Mouse (Mus musculus) hindbrain, postnatal 0 days (tissue): ENCODE measurements around the gene Arid3a. TPM values are rescaled to one million over a fixed set of nuclear protein-coding genes. Genes with fewer than 3 reads are reported as not detected.
A peak's percentile ranks its signal among the peaks of the same experiment; 100 is the strongest.

Experiments
- ATAC-seq: fragments of 200-750 bp; cut with Nextera tagmentation; 2 replicates; pipeline ENCODE4 v1.8.0; 2017; ENCODE audit warnings: mild to moderate bottlenecking, moderate TSS enrichment, moderate library complexity
- DNase-seq: peaks from one replicate; pipeline ENCODE4 v3.0.0-alpha.2; 2015; ENCODE audit warnings: low spot score
- H3K27ac ChIP-seq: fragments of 300-500 bp; sonication (generic); 2 replicates; pipeline ENCODE4 v1.5.1; 2014; ENCODE audit warnings: mild to moderate bottlenecking
- H3K27me3 ChIP-seq: fragments of 300-500 bp; sonication (generic); 2 replicates; pipeline ENCODE4 v1.6.1; 2014; ENCODE audit warnings: low read length, mixed read lengths; ENCODE audit not compliant: insufficient read depth
- H3K36me3 ChIP-seq: fragments of 300-500 bp; sonication (generic); 2 replicates; pipeline ENCODE4 v1.6.1; 2014; ENCODE audit warnings: low read length, mixed read lengths; ENCODE audit not compliant: insufficient read depth
- H3K4me1 ChIP-seq: fragments of 300-500 bp; sonication (generic); 2 replicates; pipeline ENCODE4 v1.6.1; 2014; ENCODE audit warnings: antibody characterized with exemption, low read length, mixed read lengths; ENCODE audit not compliant: insufficient read depth
- H3K4me2 ChIP-seq: fragments of 300-500 bp; sonication (generic); 2 replicates; pipeline ENCODE4 v1.6.1; 2014; ENCODE audit warnings: low read depth, mild to moderate bottlenecking, low read length, moderate library complexity, mixed read lengths
- H3K4me3 ChIP-seq: fragments of 300-500 bp; sonication (generic); 2 replicates; pipeline ENCODE4 v1.5.1; 2014; ENCODE audit warnings: low read length
- H3K9ac ChIP-seq: fragments of 300-500 bp; sonication (generic); replicated peaks from 2 replicates; pipeline ENCODE4 v1.6.1; 2014; ENCODE audit warnings: mild to moderate bottlenecking, low read length, moderate library complexity, mixed read lengths
- H3K9me3 ChIP-seq: fragments of 300-500 bp; sonication (generic); 2 replicates; pipeline ENCODE4 v1.6.1; 2016; ENCODE audit warnings: low read length, mixed read lengths
- CTCF ChIP-seq: IDR thresholded peaks from 2 replicates; pipeline ENCODE4 v1.5.1; 2016; ENCODE audit warnings: antibody characterized with exemption, control low read depth, low read depth
- WGBS: fragments of 180-500 bp; shearing (Covaris S2); extraction: QIAGEN DNeasy Blood & Tissue Kit; methylation state at CpG from one replicate; pipeline ENCODE4 v1.1.7; 2014; 5-methylcytosine and 5-hydroxymethylcytosine counted together
- polyA plus RNA-seq: library from polyadenylated mRNA; unstranded; fragments of >200 nt; fragmentation: Nextera tagmentation; extraction: Ambion mirVana; gene quantifications from 2 replicates; pipeline ENCODE4 v1.2.1, GENCODE M21; 2015
- total RNA-seq: library from RNA; depleted of rRNA; stranded (reverse); fragments of >200 nt; gene quantifications from 2 replicates; pipeline ENCODE4 v1.2.3, GENCODE M21; 2014

Arid3a gene
- total and polyA plus RNA-seq, 2 experiments from 2014 or later, result 2.6 to 10.1 TPM

DNA sequence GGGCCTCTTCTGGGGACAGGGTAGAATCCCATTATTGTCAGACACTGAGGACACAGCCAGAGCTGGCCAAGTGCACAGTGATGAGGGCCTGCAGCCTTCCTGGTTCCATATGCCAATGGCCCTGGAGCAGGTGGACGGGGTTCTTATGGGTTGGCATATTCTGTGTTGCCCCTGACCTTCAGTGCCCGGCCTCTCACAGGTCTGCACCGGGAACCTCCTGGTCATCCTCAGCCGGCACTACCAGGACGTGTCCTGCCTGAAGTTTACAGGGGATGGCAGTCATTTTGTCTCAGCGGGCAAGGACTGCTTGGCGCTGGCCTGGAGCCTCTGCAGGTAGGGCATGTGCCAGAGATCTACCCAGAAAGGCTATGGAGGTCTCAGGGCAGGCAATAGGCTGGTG, 37.9 kb downstream of the Arid3a start:
- no peak overlapping the region for H3K4me2 ChIP-seq
- 98% methylated on average over 7 of the region's 7 CpGs for WGBS
- peaks cover 8% of the 10 kb centered on the region for H3K4me1 ChIP-seq
- H3K4me3 ChIP-seq, result no peak overlapping the region
- H3K9me3 ChIP-seq, result no peaks in the 10 kb centered on the region
- no peak for ATAC-seq
- no peak overlapping the region for H3K9ac ChIP-seq
- peaks cover 41% of the 10 kb centered on the region for H3K36me3 ChIP-seq
- no peak for TF ChIP-seq CTCF
- H3K27me3 ChIP-seq, result no peaks in the 10 kb centered on the region
- no peak overlapping the region for H3K27ac ChIP-seq
- DNase-seq, result no peak

DNA sequence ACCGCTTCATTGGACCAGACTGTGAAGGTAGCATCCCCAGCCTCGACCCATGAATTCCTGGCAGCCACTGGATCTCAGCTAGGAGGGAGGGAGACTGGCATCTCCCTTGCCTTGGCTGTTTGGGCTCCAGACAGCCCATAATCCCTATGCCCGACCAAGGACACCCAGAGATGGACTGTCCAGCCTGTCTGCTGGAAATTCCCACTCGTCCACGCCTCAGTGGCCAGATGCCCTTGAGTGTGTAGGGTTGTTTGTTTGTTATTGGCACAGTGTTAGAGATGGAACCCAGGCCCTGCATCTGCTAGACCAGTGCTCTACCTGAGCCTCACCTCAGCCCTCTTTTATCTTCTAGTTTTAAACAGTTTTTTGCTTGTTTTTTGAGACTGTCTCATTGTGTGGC, 38.5 kb downstream of the Arid3a start:
- H3K4me1 ChIP-seq, result peaks cover 8% of the 10 kb centered on the region
- 90% methylated on average over 5 of the region's 5 CpGs for WGBS
- no peak for TF ChIP-seq CTCF
- no peaks in the 10 kb centered on the region for H3K27me3 ChIP-seq
- no peak for ATAC-seq
- H3K9me3 ChIP-seq, result no peaks in the 10 kb centered on the region
- peaks cover 41% of the 10 kb centered on the region for H3K36me3 ChIP-seq
- no peak for DNase-seq
- H3K4me3 ChIP-seq, result no peak overlapping the region
- H3K9ac ChIP-seq, result no peak overlapping the region
- no peak overlapping the region for H3K27ac ChIP-seq
- H3K4me2 ChIP-seq, result no peak overlapping the region

DNA sequence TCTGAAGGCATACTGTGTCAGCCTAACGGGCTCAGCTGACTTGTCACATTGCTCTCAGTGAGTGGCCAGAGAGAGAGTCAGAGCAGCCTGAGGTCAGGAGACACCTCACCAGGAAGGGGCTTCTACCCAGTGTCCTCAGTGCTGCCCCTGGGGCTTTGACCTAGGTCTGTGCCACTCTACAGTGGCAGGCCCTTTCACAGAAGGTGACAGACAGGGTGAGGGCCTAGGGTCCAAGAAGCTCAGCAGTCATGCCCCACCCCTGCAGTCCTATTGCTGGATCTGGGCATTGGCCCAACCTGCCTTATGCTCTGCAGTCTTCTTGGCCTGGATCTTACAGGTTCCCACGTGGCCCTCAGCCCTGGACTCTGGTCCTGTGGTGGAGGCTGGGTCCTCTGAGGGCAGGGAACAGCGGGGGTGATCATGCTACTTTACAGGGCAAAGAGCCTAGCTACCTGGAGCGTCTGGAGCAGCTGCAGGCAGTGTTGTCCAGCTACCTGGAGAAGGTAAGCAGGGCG, 40.1 kb downstream of the Arid3a start:
- Histone ChIP-seq H3K9ac (no peak overlapping the region), H3K4me2 (no peak overlapping the region)
- WGBS, result 81% methylated on average over 5 of the region's 5 CpGs

DNA sequence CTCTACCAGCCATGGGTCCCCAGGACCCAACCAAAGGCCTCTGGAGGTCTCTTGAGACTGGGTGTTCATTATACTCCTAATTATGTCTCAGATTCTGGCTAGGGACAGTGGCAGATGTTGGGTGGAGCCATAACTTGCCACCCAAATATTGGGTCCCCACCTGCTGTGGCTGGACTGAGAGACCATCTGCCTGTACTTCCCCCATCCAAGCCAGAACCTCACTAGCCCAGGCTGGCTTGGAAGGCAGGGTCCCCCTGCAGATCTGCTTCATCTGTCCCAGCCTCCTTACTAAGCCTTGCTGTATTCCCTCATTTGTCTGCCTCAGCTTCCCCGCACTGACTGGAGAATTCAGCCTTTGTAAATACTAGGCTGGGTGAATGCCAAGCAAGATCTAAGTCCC, 41.3 kb downstream of the Arid3a start:
- Histone ChIP-seq H3K9ac (no peak overlapping the region), H3K27ac (peak overlapping the region; percentile 20; the same call in 1 of the 2 replicates), H3K4me2 (no peak overlapping the region), H3K36me3 (peaks cover 41% of the 10 kb centered on the region), H3K4me3 (no peak overlapping the region), H3K27me3 (peaks cover 9% of the 10 kb centered on the region; the same call in 1 of the 2 replicates), H3K9me3 (no peaks in the 10 kb centered on the region), H3K4me1 (peaks cover 10% of the 10 kb centered on the region)
- TF ChIP-seq CTCF, result no peak
- WGBS, result 62% methylated on average over 1 of the region's 1 CpGs
- DNase-seq (no peak), ATAC-seq (no peak)

More for the DNA sequence above, 40.1 kb downstream of the Arid3a start:
- Histone ChIP-seq H3K9me3 (no peaks in the 10 kb centered on the region), H3K36me3 (peaks cover 41% of the 10 kb centered on the region), H3K4me1 (peaks cover 10% of the 10 kb centered on the region), H3K27ac (no peak overlapping the region), H3K4me3 (no peak overlapping the region), H3K27me3 (peaks cover 9% of the 10 kb centered on the region; the same call in 1 of the 2 replicates)
- DNase-seq (no peak), ATAC-seq (no peak)
- no peak for TF ChIP-seq CTCF

DNA sequence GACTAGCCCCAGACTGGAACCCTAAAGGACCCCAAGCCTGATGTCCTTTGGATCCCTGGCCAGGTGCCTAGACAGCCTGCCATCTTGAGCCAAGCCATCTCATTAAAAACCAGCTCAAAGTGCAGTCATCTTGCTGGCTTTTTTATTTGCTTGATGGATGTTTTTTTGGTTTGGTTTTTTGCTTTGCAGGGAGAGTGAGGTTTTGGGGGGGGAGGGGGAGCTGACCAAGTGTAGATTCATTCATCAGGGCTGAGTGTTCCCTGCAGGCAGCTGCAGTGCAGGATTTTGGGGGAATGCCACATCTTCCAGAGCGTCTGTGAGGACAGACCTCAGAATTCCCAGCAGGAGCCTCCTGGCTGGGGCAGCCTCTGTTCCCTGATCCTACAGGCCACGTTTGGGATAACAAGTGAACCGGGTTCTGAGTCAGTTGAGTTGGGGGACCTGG, 42.3 kb downstream of the Arid3a start:
- ATAC-seq (0 out of 2 replicates have a peak, but pooled peaks have one; percentile 33), DNase-seq (peak; percentile 54)
- Histone ChIP-seq H3K27me3 (peaks cover 9% of the 10 kb centered on the region; the same call in 1 of the 2 replicates), H3K4me1 (peaks cover 10% of the 10 kb centered on the region), H3K27ac (peak overlapping the region; percentile 26; the same call in 1 of the 2 replicates), H3K4me2 (no peak overlapping the region), H3K9ac (no peak overlapping the region), H3K4me3 (no peak overlapping the region), H3K36me3 (peaks cover 35% of the 10 kb centered on the region), H3K9me3 (no peaks in the 10 kb centered on the region)
- peak; percentile 43 for TF ChIP-seq CTCF
- WGBS, result 12% methylated on average over 3 of the region's 3 CpGs

DNA sequence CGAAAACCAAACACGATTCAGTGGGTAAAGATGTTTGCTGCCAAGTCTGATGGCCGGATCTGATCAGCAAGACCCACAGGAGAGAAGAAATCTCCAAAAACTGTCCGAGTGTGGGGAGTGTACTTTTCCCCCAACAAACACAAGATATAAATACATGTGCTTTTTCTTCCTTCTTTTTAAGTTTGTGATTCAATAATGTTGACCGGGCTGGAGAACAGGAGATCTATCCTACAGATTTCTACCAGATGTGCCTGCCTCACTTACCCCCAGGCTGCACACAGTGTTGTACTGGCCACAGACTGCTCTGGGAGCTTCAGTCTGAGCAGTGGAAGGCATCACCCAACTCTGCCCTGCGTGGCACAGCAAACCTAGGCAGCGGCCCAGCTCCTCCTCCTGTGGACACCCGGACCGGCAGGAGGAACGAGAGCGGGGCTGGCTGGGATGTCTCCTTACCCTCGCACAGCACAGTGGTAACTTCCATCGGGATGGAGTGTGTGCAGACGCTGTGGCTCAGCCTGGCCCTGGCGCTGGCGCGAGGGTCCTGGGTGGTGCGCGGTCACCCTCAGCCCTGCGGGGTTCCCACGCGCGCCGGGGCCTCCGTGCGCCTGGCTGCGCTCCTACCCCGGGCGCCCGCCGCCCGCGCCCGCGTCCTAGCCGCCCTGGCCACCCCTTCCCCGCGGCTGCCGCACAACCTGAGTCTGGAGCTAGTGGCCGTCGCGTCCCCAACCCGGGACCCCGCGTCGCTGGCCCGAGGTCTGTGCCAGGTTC, 43.8 kb downstream of the Arid3a start, which contains the start of gene Grin3b:
TSS of gene Grin3b (plus strand) at position 301 of the 768 bp plus-strand sequence.
- no peak for TF ChIP-seq CTCF
- Histone ChIP-seq H3K4me3 (peak within 1 kb of the TSS; percentile 40), H3K4me1 (peaks cover 10% of the 10 kb centered on the region), H3K36me3 (peaks cover 22% of the 10 kb centered on the region), H3K4me2 (peak within 1 kb of the TSS; percentile 67), H3K27me3 (peaks cover 9% of the 10 kb centered on the region; the same call in 1 of the 2 replicates), H3K9ac (peak within 1 kb of the TSS; percentile 43), H3K27ac (peak within 1 kb of the TSS; percentile 26; the same call in 1 of the 2 replicates), H3K9me3 (no peaks in the 10 kb centered on the region)
- DNase-seq (no peak), ATAC-seq (peak; percentile 4; the same call in 1 of the 2 replicates)
- 9% methylated on average over 41 of the region's 47 CpGs for WGBS
